Mouse (Mus musculus) cortical plate, adult 2 months (tissue): Measurements from ENCODE around the gene Asic1. TPM values are rescaled to one million over a fixed set of nuclear protein-coding genes. Genes with fewer than 3 reads are reported as not detected.

ENCODE experiments used
- H3K27ac ChIP-seq: fragments of 200-500 bp; 2 replicates; pipeline ENCODE4 v1.5.1; 2012; ENCODE audit warnings: low read length, control low read depth, inconsistent platforms; ENCODE audit not compliant: insufficient read depth
- H3K4me1 ChIP-seq: fragments of 200-500 bp; 2 replicates; pipeline ENCODE4 v1.6.1; 2011; ENCODE audit warnings: low read length; ENCODE audit not compliant: control insufficient read depth, insufficient read depth
- H3K4me3 ChIP-seq: fragments of 200-500 bp; 2 replicates; pipeline ENCODE4 v1.5.1; 2011; ENCODE audit warnings: mild to moderate bottlenecking, low read length, control low read depth; ENCODE audit not compliant: insufficient read depth
- CTCF ChIP-seq: fragments of 200-500 bp; IDR thresholded peaks from 2 replicates; pipeline ENCODE4 v1.5.1; 2011; ENCODE audit warnings: mild to moderate bottlenecking, control low read depth, low read length; ENCODE audit not compliant: insufficient read depth; ENCODE audit errors: extremely low read depth
- POLR2A ChIP-seq: fragments of 200-500 bp; IDR thresholded peaks from 2 replicates; pipeline ENCODE4 v1.6.1; 2011; ENCODE audit warnings: mild to moderate bottlenecking, low read length, control low read depth; ENCODE audit not compliant: insufficient read depth; ENCODE audit errors: extremely low read depth
- polyA plus RNA-seq: library from polyadenylated mRNA; depleted of rRNA; stranded (reverse); fragments of >200 nt; gene quantifications from 2 replicates; pipeline ENCODE4 v1.2.3, GENCODE M21; 2012

Asic1 gene
- polyA plus RNA-seq, 1 experiment = 59.0 TPM

DNA sequence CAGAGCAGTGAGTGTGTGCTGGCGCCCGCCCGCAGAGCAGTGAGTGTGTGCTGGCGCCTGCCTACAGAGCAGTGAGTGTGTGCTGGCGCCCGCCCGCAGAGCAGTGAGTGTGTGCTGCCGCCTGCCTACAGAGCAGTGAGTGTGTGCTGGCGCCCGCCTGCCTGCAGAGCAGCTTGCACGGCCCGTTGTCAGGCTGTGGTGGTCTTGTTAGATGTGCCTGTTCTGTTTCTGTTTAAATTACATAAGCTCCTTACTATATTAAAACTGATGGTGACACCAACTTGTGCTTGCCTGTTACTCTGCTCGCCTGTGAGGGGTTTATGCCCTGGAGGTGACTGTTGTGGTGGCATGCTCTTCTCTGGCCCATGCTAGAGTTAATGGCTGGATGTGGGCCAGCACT, 38.0 kb downstream of the Asic1 start:
- no peak for TF ChIP-seq POLR2A
- Histone ChIP-seq H3K4me3 (no peak overlapping the region), H3K27ac (no peak overlapping the region), H3K4me1 (no peaks in the 10 kb centered on the region; the same call in 1 of the 2 replicates)

DNA sequence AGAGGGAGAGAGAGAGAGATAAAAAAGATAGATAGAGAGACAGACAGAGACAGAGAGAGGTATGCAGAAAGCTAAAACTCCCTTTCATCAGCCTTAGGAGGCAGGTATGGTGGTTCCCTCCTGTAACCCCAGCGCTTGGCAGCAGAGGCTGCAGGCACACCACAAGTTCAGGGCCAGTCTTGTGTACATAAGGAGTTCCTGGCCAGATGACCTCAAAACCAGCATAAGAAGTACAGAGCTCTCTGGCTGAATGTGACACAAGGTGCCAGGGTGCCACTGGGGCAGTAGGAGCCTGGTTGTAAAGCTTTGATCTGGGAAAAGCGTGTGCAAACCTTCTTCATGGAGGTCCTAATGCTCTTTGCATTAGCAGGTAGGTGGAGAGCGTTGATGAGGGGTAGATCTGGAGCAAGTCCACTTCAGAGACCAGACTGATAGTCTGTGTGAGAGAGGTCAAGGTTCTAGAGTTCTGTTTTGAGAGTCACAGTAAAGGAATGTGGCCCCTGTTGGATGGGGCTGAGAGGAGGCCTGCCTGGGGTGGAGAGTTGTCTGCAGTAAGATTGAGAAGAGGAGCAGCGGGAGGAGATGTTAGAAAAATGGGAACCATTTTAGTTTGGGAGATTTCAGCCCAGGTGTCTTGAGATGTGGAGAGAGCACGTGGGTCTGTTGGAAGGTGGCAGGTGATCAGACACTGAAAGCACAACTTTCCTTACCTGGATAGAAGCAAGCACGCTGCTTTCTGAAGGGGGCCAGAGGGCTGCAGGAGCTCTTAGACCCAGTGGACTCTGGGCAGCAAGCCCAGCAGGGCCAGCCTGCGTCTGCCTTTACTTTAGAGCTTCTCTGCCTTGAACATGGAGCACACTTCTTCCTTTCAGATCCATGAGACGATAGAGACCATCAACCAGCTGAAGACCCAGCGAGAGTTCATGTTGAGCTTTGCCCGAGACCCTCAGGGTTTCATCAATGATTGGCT, 40.3 kb downstream of the Asic1 start:
- Histone ChIP-seq H3K4me3 (no peak overlapping the region), H3K4me1 (peaks cover 1% of the 10 kb centered on the region; the same call in 1 of the 2 replicates), H3K27ac (no peak overlapping the region)
- TF ChIP-seq POLR2A (no peak), CTCF (no peak)

GRCm38 (mm10) chr15:99711491-99711890, 41.3 kb downstream of the Asic1 start:
- Histone ChIP-seq H3K4me1 (peaks cover 9% of the 10 kb centered on the region), H3K4me3 (no peak overlapping the region), H3K27ac (no peak overlapping the region)
- TF ChIP-seq CTCF = no peak
- no peak for TF ChIP-seq POLR2A

GRCm38 (mm10) chr15:99712666-99713559, 42.7 kb downstream of the Asic1 start:
- Histone ChIP-seq H3K27ac (peak overlapping the region; percentile 24; the same call in 1 of the 2 replicates), H3K4me1 (peaks cover 11% of the 10 kb centered on the region), H3K4me3 (no peak overlapping the region)
- no peak for TF ChIP-seq CTCF

GRCm38 (mm10) chr15:99713569-99713968, 43.4 kb downstream of the Asic1 start:
- Histone ChIP-seq H3K4me1 (peaks cover 12% of the 10 kb centered on the region), H3K4me3 (no peak overlapping the region), H3K27ac (peak overlapping the region; percentile 24; the same call in 1 of the 2 replicates)
- TF ChIP-seq POLR2A (no peak), CTCF (no peak)

GRCm38 (mm10) chr15:99714206-99714605, 44.0 kb downstream of the Asic1 start:
- TF ChIP-seq POLR2A (no peak), CTCF (no peak)
- 0 out of 2 replicates have a peak overlapping the region, but pooled peaks have one; percentile 15 for H3K27ac ChIP-seq
- peaks cover 13% of the 10 kb centered on the region for H3K4me1 ChIP-seq
- no peak overlapping the region for H3K4me3 ChIP-seq

- peak; percentile 95 for TF ChIP-seq CTCF
- TF ChIP-seq POLR2A = no peak
- Histone ChIP-seq H3K27ac (peak overlapping the region; percentile 87), H3K4me1 (peaks cover 13% of the 10 kb centered on the region), H3K4me3 (no peak overlapping the region)
These were observed 44.7 kb downstream of the Asic1 start for GRCm38 (mm10) chr15:99714858-99715257.

DNA sequence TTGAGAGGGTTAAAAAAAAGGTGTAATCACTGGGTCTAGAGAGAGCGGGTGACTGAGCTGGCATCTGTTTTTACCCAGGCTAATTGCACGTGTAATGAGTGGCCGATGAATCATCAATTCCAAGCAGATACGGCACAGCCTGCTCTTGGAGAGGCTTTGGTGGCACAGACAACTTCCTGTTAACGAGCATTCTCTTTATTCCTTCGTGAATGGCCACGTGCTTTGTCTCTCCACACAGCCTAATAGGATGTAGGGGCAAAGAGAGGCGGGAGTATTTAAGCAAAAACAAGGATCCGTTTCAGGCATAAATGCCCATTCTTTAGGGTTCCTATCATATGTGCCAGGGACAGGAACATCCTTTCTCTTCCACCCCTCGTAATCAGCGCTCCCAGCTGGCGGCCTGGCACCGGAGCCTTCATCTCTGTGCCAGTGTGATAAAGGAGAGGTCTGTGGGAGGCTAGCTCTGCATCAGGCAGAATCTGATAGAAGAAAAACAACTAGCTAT, 45.2 kb downstream of the Asic1 start:
- H3K27ac ChIP-seq = peak overlapping the region; percentile 87
- no peak overlapping the region for H3K4me3 ChIP-seq
- no peak for TF ChIP-seq CTCF
- 0 out of 2 replicates have a peak, but pooled peaks have one; percentile 11 for TF ChIP-seq POLR2A
- peaks cover 13% of the 10 kb centered on the region for H3K4me1 ChIP-seq
